10 mouse cellular contexts compared by ENCODE assay signal in genomic region chr11:96194401-96194710, GRCm38 (mm10). TPM values are rescaled to one million over a fixed set of nuclear protein-coding genes. Genes with fewer than 3 reads are reported as not detected.
A peak's percentile ranks its signal among the peaks of the same experiment; 100 is the strongest.
DNase-seq lines count a peak whose midpoint lies in the region; ATAC-seq and TF ChIP-seq lines count a peak whose summit lies in the region.
"Had no signal": no experiment of that assay in that cellular context is flagged by ENCODE, and none has a peak within 500 bp of the region (broad histone marks: within the 10 kb centered on the region; RNA-seq: fewer than 3 reads in every experiment).

No protein-coding gene starts in this region.

- H3K9me3 ChIP-seq in forebrain, embryonic 10.5 days: no peaks in the 10 kb centered on the region
- H3K9me3 ChIP-seq in forebrain, embryonic 11.5 days (ENCODE audit: control insufficient read depth, low read length): no peaks in the 10 kb centered on the region
- no peaks in the 10 kb centered on the region for H3K9me3 ChIP-seq in liver, embryonic 11.5 days (ENCODE audit: control insufficient read depth, low read length)
- H3K9me3 ChIP-seq in liver, postnatal 0 days (ENCODE audit: low read length): no peaks in the 10 kb centered on the region
- H3K9me3 ChIP-seq in forebrain, embryonic 16.5 days (ENCODE audit: control insufficient read depth, low read length): no peaks in the 10 kb centered on the region
- H3K9me3 ChIP-seq in midbrain, embryonic 16.5 days (replicated peaks; ENCODE audit: control insufficient read depth, low read length, poor library complexity, severe bottlenecking): no peaks in the 10 kb centered on the region

- peaks cover 100% of the 10 kb centered on the region for H3K27me3 ChIP-seq in forebrain, embryonic 10.5 days (ENCODE audit: poor library complexity, severe bottlenecking)
- H3K27me3 ChIP-seq in forebrain, embryonic 11.5 days (ENCODE audit: control insufficient read depth, insufficient read depth, low read length): peaks cover 98% of the 10 kb centered on the region
- peaks cover 100% of the 10 kb centered on the region for H3K27me3 ChIP-seq in liver, embryonic 11.5 days (replicated peaks; ENCODE audit: control insufficient read depth, insufficient read depth, low read length)
- H3K27me3 ChIP-seq in liver, postnatal 0 days (ENCODE audit: insufficient read depth, low read length): peaks cover 99% of the 10 kb centered on the region
- peaks cover 95% of the 10 kb centered on the region for H3K27me3 ChIP-seq in forebrain, embryonic 16.5 days (replicated peaks; ENCODE audit: control insufficient read depth, insufficient read depth, low read length)
- H3K27me3 ChIP-seq in midbrain, embryonic 16.5 days (ENCODE audit: control insufficient read depth, insufficient read depth, low read depth, low read length): peaks cover 92% of the 10 kb centered on the region

- no peak for TF ChIP-seq CTCF in liver, postnatal 0 days (IDR thresholded peaks at IDR 0.05; ENCODE audit: low read depth)

- H3K27ac ChIP-seq in forebrain, embryonic 10.5 days: no peak overlapping the region
- no peak overlapping the region for H3K27ac ChIP-seq in forebrain, embryonic 11.5 days (ENCODE audit: low read depth, low read length)
- no peak overlapping the region for H3K27ac ChIP-seq in liver, embryonic 11.5 days (ENCODE audit: low read depth, low read length)
- no peak overlapping the region for H3K27ac ChIP-seq in liver, postnatal 0 days (ENCODE audit: low read depth)
- no peak overlapping the region for H3K27ac ChIP-seq in forebrain, embryonic 16.5 days (ENCODE audit: low read length)
- H3K27ac ChIP-seq in midbrain, embryonic 16.5 days (ENCODE audit: low read length): no peak overlapping the region
- H3K27ac ChIP-seq: macrophage had no signal

- WGBS in forebrain, embryonic 10.5 days: under 1% methylated on average over 10 of the region's 10 CpGs
- 1% methylated on average over 10 of the region's 10 CpGs for WGBS in forebrain, embryonic 11.5 days
- WGBS in liver, embryonic 11.5 days: 3% methylated on average over 10 of the region's 10 CpGs
- 5% methylated on average over 10 of the region's 10 CpGs for WGBS in liver, postnatal 0 days (ENCODE audit: insufficient replicate concordance)
- 3% methylated on average over 10 of the region's 10 CpGs for WGBS in forebrain, embryonic 16.5 days
- 2% methylated on average over 10 of the region's 10 CpGs for WGBS in midbrain, embryonic 16.5 days

- H3K9ac ChIP-seq in forebrain, embryonic 11.5 days (ENCODE audit: low read length): no peak overlapping the region
- H3K9ac ChIP-seq in liver, embryonic 11.5 days (ENCODE audit: low read depth, low read length): no peak overlapping the region
- H3K9ac ChIP-seq in liver, postnatal 0 days (replicated peaks): no peak overlapping the region
- no peak overlapping the region for H3K9ac ChIP-seq in forebrain, embryonic 16.5 days (replicated peaks; ENCODE audit: low read depth, low read length)
- no peak overlapping the region for H3K9ac ChIP-seq in midbrain, embryonic 16.5 days (ENCODE audit: low read depth, low read length)

- H3K4me3 ChIP-seq in forebrain, embryonic 10.5 days: peak overlapping the region; percentile 18; the same call in 1 of the 2 replicates
- H3K4me3 ChIP-seq in forebrain, embryonic 11.5 days (ENCODE audit: low read depth, low read length): no peak overlapping the region
- H3K4me3 ChIP-seq in liver, embryonic 11.5 days (ENCODE audit: low read depth, low read length): no peak overlapping the region
- H3K4me3 ChIP-seq in liver, postnatal 0 days (ENCODE audit: low read depth, low read length): no peak overlapping the region
- peak overlapping the region; percentile 22 for H3K4me3 ChIP-seq in forebrain, embryonic 16.5 days (replicated peaks; ENCODE audit: low read length)
- peak overlapping the region; percentile 13; the same call in 1 of the 2 replicates for H3K4me3 ChIP-seq in midbrain, embryonic 16.5 days (ENCODE audit: low read depth, low read length)

- no peak overlapping the region for H3K4me2 ChIP-seq in forebrain, embryonic 11.5 days (ENCODE audit: low read depth, low read length, severe bottlenecking)
- peak overlapping the region; percentile 17; the same call in 1 of the 2 replicates for H3K4me2 ChIP-seq in liver, embryonic 11.5 days
- H3K4me2 ChIP-seq in liver, postnatal 0 days (ENCODE audit: low read depth, low read length): no peak overlapping the region
- peak overlapping the region; percentile 33 for H3K4me2 ChIP-seq in forebrain, embryonic 16.5 days (ENCODE audit: low read length)
- peak overlapping the region; percentile 33 for H3K4me2 ChIP-seq in midbrain, embryonic 16.5 days (ENCODE audit: low read length)

- no peaks in the 10 kb centered on the region for H3K36me3 ChIP-seq in forebrain, embryonic 10.5 days (replicated peaks)
- no peaks in the 10 kb centered on the region for H3K36me3 ChIP-seq in forebrain, embryonic 11.5 days (ENCODE audit: control insufficient read depth, insufficient read depth, low read length)
- no peaks in the 10 kb centered on the region for H3K36me3 ChIP-seq in liver, embryonic 11.5 days (ENCODE audit: control insufficient read depth, insufficient read depth, low read length)
- no peaks in the 10 kb centered on the region for H3K36me3 ChIP-seq in liver, postnatal 0 days (replicated peaks; ENCODE audit: insufficient read depth, low read length)
- no peaks in the 10 kb centered on the region for H3K36me3 ChIP-seq in forebrain, embryonic 16.5 days (ENCODE audit: control insufficient read depth, insufficient read depth)
- no peaks in the 10 kb centered on the region for H3K36me3 ChIP-seq in midbrain, embryonic 16.5 days (ENCODE audit: control insufficient read depth, insufficient read depth, low read length)

- no peak for ATAC-seq in forebrain, embryonic 11.5 days (replicated peaks; ENCODE audit: low FRiP score)
- no peak for ATAC-seq in liver, embryonic 11.5 days (replicated peaks; ENCODE audit: low FRiP score)
- ATAC-seq in liver, postnatal 0 days: no peak
- no peak for ATAC-seq in forebrain, embryonic 16.5 days
- ATAC-seq in midbrain, embryonic 16.5 days: no peak
- ATAC-seq in megakaryocyte, adult 5-6 weeks (ENCODE audit: poor library complexity, severe bottlenecking): no peak

- DNase-seq in forebrain, embryonic 10.5 days (ENCODE audit: extremely low spot score, low spot score): no peak
- no peak for DNase-seq in forebrain, embryonic 11.5 days (ENCODE audit: low spot score)
- DNase-seq in liver, embryonic 11.5 days (ENCODE audit: low spot score): no peak
- DNase-seq in liver, postnatal 0 days: no peak
- DNase-seq in right cerebral cortex, adult 18-20 months: no peak

- peaks cover 13% of the 10 kb centered on the region for H3K4me1 ChIP-seq in forebrain, embryonic 10.5 days
- H3K4me1 ChIP-seq in forebrain, embryonic 11.5 days (replicated peaks; ENCODE audit: control insufficient read depth, insufficient read depth, low read length): 0 out of 2 replicates have a peak, but pooled peaks cover 3% of the 10 kb centered on the region
- no peaks in the 10 kb centered on the region for H3K4me1 ChIP-seq in liver, embryonic 11.5 days (replicated peaks; ENCODE audit: control insufficient read depth, insufficient read depth, low read length)
- H3K4me1 ChIP-seq in liver, postnatal 0 days (ENCODE audit: insufficient read depth): no peaks in the 10 kb centered on the region
- no peaks in the 10 kb centered on the region for H3K4me1 ChIP-seq in forebrain, embryonic 16.5 days (replicated peaks; ENCODE audit: control insufficient read depth, insufficient read depth, low read length)
- 0 out of 2 replicates have a peak, but pooled peaks cover 3% of the 10 kb centered on the region for H3K4me1 ChIP-seq in midbrain, embryonic 16.5 days (ENCODE audit: control insufficient read depth, insufficient read depth, low read length)

- no peak for TF ChIP-seq EP300 in liver, postnatal 0 days (IDR thresholded peaks at IDR 0.05; ENCODE audit: low read depth)

RNA-seq across cellular contexts. Expression of gene Hoxb13, which starts 0.2 kb away (rescaled TPM):
- not detected in 2 replicates for polyA plus RNA-seq in forebrain, embryonic 10.5 days (2016; fragmentation: Nextera tagmentation; extraction: Ambion mirVana)
- polyA plus RNA-seq in forebrain, embryonic 11.5 days (2014; fragmentation: Nextera tagmentation; extraction: Ambion mirVana): not detected in 2 replicates
- not detected in 2 replicates for polyA plus RNA-seq in liver, embryonic 11.5 days (2014; fragmentation: Nextera tagmentation; extraction: Ambion mirVana)
- not detected in 2 replicates for polyA plus RNA-seq in liver, postnatal 0 days (2015; fragmentation: Nextera tagmentation; extraction: Ambion mirVana)
- 0.13 TPM in 1 of 2 replicates, not detected in the other for polyA plus RNA-seq in forebrain, embryonic 16.5 days (2015; fragmentation: Nextera tagmentation; extraction: Ambion mirVana)
- not detected in 2 replicates for polyA plus RNA-seq in midbrain, embryonic 16.5 days (2015; fragmentation: Nextera tagmentation; extraction: Ambion mirVana)
- total RNA-seq in megakaryocyte, adult 5-6 weeks (2015): not detected in 2 replicates
- total RNA-seq in megakaryocyte, adult 5-6 weeks (2017): not detected in 2 replicates
- total RNA-seq: layer of hippocampus, postnatal 10 days had no signal
- polyA plus RNA-seq: macrophage had no signal

Comparison
In these comparisons a context has a peak if more than half of its experiments do, and no peak if none do; other contexts are left out.
1. H3K4me3 ChIP-seq: peak in forebrain, embryonic 10.5 days (single experiment), forebrain, embryonic 16.5 days (single experiment) and midbrain, embryonic 16.5 days (single experiment); none in forebrain, embryonic 11.5 days (single experiment), liver, embryonic 11.5 days (single experiment) and liver, postnatal 0 days (single experiment).
2. H3K4me2 ChIP-seq: peak in liver, embryonic 11.5 days (single experiment), forebrain, embryonic 16.5 days (single experiment) and midbrain, embryonic 16.5 days (single experiment); none in forebrain, embryonic 11.5 days (single experiment) and liver, postnatal 0 days (single experiment).